Mouse (Mus musculus): ENCODE measurements around the gene Defb29.

Defb29 gene

DNA sequence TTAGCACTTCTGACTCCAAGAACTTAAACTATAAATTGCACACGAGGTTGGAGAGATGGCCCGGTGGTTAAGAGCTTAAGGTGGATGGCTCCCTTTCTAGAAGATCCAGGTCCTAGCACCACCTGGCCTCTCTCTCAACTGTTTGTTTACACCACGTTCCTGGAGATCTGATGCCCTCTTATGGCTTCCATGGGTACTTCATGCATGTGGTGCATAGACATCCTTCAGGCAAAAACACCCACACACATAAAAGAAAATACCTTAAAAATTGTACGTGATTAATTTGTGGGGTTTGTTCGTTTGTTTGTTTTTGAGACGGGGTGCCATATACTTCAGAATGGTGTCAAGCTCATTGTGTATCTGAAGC lies 39.1 kb downstream of the Defb29 start:
- DNase-seq (ENCODE audit: low spot score in 2 of 2), result no peak

DNA sequence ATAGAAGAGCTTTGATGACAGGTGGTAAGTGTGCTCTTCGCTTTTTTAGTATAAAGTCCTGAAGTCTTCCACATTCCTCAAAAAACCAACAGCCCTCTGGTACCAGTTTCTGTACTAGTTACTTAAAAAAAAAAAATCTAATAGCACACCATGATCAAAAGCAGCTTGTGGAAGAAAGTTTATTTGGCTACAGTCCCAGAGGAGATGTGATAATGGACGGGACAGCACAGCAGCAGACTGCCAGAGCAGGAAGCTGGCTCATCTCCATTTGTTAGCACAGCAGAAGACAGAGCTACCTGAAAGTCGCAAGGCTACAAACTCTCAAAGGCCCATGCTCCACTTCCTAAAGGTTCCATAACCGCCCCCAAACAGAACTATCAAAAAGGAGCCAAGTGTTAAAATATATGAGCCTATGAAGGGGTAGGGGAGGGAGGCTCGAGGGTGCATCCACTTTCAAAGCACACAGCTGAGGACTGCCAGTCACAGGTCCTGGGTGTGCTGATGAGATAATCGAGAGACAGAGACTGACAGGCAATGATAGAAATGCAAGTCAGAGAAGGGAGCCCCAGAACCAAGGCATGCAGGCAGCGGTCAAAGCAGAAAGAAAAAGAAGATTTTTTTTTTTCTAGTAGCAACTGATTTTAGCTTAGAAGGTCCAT lies 39.6 kb downstream of the Defb29 start:
- DNase-seq (ENCODE audit: low spot score in 2 of 2), result no peak

DNA sequence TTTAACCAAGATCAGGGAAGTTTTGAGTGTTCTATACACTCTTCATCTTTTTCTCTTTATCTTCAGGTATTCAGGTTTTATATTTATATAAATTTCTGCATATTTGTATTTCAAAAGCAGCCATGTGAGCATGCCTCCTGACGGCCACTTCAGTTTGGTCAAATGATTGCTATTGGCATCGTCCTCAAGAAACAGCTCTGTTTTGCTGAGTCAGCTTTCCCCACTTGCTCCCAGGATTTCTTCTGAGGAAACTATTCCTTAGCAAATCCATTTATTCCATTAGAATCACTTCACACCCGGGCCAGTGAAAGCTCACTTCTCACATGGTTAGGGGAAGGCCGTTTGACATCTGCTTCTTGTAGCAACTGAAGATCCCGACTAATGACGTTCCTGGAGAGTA lies 41.9 kb downstream of the Defb29 start:
- DNase-seq (ENCODE audit: low spot score in 2 of 2), result no peak

DNA sequence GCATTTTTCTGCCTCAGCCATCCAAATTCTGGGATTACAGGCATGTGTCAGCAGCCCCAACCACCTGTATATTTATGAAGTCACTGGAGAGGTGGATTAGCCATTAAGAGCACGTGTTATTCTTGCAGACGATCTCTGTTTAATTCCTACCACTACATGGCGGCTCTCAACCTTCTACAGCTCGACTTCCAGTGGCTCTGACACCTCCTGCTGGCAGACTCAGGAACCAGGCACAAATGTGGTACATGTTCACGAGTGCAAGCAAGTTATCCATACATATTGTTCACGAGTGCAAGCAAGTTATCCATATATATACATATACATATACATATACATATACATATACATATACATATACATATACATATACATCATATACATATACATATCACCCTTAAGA lies 46.7 kb downstream of the Defb29 start:
- no peak for DNase-seq (ENCODE audit: low spot score in 2 of 2)

DNA sequence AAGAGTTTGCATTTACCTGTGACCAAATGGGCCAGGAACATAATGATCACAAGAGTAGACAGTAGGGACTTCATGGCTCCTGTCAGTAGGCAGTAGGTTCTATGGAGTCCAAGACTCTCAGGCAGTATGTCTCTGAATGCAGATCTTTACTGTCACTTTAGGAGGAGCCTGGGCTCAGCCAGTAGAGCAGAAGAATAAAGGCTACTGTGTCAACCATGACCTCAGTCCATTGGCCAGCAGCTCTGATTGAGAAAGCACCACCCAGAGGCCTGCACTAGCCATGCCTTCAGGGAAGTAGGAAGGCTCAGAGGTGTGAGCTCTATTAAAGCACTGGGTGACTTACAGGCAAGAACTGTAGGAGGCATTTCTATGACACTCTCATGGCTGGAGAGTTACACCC lies 49.9 kb downstream of the Defb29 start, which contains the start of gene Defb22:
TSS of gene Defb22 (minus strand) at position 101 of the 400 bp plus-strand sequence.
- no peak for DNase-seq (ENCODE audit: low spot score in 2 of 2)
